Mouse (Mus musculus): ENCODE results near the gene Elp5. TPM values are rescaled to one million over a fixed set of nuclear protein-coding genes. Genes with fewer than 3 reads are reported as not detected.

Gene Elp5
- total and polyA plus RNA-seq, 3 experiments: 95.9 to 177 (median 119) TPM

DNA sequence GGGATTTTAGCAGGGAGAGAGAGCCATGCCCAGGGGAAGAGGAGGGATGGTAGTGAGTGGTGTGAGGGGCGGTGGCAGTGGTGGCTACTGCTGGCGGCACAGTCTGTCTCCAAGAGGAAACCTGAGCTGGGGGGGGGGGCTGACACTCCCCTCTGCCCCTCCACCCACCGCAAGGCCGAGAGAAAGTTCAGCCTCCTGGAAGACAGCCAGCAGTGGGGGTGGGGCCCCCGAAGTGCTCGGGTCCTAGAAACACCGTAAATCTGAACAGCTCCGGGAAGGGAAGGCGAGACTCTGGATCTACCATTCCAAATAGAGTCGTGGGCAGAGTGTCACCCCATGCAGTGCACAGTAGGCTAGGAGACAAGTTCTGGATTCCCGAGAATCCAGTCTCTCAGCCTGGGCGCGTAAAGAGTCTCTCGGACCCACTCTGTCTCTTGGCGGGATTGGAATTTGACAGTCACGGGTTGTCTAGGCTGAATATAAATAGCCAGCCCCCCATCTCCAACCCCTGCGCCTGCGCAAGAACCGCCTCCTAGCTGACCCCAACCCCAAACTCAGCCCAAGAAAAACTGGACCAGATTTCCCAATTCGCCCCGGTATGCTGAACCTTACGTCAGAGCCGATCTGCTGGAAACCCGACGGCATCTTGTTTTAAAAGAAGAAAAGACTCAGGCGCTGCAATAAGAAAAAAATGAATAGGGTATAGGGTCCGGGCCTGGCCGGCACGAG is 34.8 kb downstream of the Elp5 start:
- no peaks in the 10 kb centered on the region for H3K9me3 ChIP-seq (replicated peaks; ENCODE audit: low read length)
- no peak for DNase-seq (ENCODE audit: extremely low read depth)
- peaks cover 14% of the 10 kb centered on the region for H3K27me3 ChIP-seq (replicated peaks)
- no peak for TF ChIP-seq HCFC1 (IDR thresholded peaks at IDR 0.05; ENCODE audit: low read depth, low read length)
- no peak for TF ChIP-seq ZMIZ1 (IDR thresholded peaks at IDR 0.05; ENCODE audit: low read depth, low read length)
- TF ChIP-seq CHD2 (IDR thresholded peaks at IDR 0.05; ENCODE audit: low read length): 0 out of 2 replicates have a peak, but pooled peaks have one; percentile 20
- no peak for TF ChIP-seq E2F4 (IDR thresholded peaks at IDR 0.05; ENCODE audit: insufficient replicate concordance, low read depth, low read length)
- TF ChIP-seq TCF12 (IDR thresholded peaks at IDR 0.05; ENCODE audit: low read depth, low read length): 0 out of 2 replicates have a peak, but pooled peaks have one; percentile 40
- no peak for TF ChIP-seq ZC3H11A (IDR thresholded peaks at IDR 0.05; ENCODE audit: low read depth, low read length)
- no peaks in the 10 kb centered on the region for H3K79me2 ChIP-seq (replicated peaks; ENCODE audit: control insufficient read depth, extremely low read depth, insufficient read depth, poor library complexity, severe bottlenecking)
- dilution Hi-C loops (cut with MboI; ENCODE audit: extremely low pct_ligation_motif_present, extremely low pct_unique_long_range_greater_than_20kb, low sequenced_read_pairs) (no loop called here), in situ Hi-C loops (cut with MboI; ENCODE audit: low pct_ligation_motif_present, low pct_unique_long_range_greater_than_20kb, low sequenced_read_pairs) (no loop called here)
- H3K27ac ChIP-seq (ENCODE audit: insufficient read depth, low read depth): no peak overlapping the region
- peaks cover 0 to 15% of the 10 kb centered on the region in 2 experiments for H3K36me3 ChIP-seq (replicated peaks in 1 of 2; ENCODE audit: control insufficient read depth in 1 of 2, insufficient read depth in 1 of 2, low read length in 1 of 2)
- no peak overlapping the region for H3K9ac ChIP-seq (ENCODE audit: insufficient read depth, low read depth)
- peak overlapping the region in 2 of 3 experiments; percentile 43 to 56 for H3K4me3 ChIP-seq (replicated peaks in 1 of 3; ENCODE audit: low read depth in 2 of 3, low read length in 2 of 3, poor library complexity in 1 of 3)
- H3K4me1 ChIP-seq (ENCODE audit: control insufficient read depth in 1 of 2, insufficient read depth in 2 of 2): peaks cover 21 to 36% of the 10 kb centered on the region in 2 experiments
- H3K4me2 ChIP-seq (ENCODE audit: insufficient read depth, low read depth, poor library complexity, severe bottlenecking): peak overlapping the region; percentile 79

DNA sequence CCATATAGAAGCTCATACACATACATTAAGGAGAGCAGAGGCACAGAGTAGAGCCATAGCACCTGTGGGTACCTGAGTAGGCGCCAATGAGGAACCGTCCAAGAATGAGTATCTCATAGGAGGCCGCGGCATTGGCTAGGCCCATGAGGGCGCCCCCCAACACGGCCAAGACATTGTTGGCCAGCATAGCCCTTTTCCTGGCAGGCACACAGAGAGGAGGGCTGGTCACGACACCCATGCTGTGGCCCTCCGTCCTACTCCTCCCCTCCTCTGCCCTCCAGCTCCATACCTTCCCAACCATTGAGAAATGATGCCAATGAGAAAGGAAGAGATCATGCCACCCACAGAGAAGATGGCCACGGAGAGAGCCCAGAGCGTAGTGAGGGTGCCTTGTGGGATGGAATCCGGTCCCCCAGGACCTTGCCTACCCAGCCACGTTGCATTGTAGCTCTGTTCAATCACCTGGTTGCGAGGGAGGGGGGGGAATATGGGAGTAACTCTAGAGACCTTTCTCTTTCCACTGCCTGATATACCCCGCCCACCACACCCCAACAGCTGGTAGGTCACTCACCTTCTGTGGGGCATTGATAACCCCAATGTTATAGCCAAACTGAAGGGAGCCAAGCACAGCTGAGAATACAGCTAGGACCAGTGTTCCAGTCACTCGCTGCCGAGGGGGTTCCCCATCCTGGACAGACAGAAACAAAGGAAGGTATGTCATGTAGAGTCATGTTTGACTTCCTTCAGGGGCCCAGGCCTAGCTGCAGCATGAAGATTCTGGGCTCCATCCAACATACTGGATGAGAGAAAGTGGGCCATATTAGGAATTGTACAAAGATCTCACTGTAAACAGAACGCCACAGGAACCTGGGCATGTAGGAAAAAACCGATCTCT is 36.1 kb downstream of the Elp5 start:
- dilution Hi-C loops (cut with MboI; ENCODE audit: extremely low pct_ligation_motif_present, extremely low pct_unique_long_range_greater_than_20kb, low sequenced_read_pairs) (no loop called here), in situ Hi-C loops (cut with MboI; ENCODE audit: low pct_ligation_motif_present, low pct_unique_long_range_greater_than_20kb, low sequenced_read_pairs) (no loop called here)
- DNase-seq (ENCODE audit: extremely low read depth): peak; percentile 61
- no peak overlapping the region for H3K9ac ChIP-seq (ENCODE audit: insufficient read depth, low read depth)
- peaks cover 21 to 36% of the 10 kb centered on the region in 2 experiments for H3K4me1 ChIP-seq (ENCODE audit: control insufficient read depth in 1 of 2, insufficient read depth in 2 of 2)
- H3K9me3 ChIP-seq (replicated peaks; ENCODE audit: low read length): no peaks in the 10 kb centered on the region
- no peaks in the 10 kb centered on the region for H3K79me2 ChIP-seq (replicated peaks; ENCODE audit: control insufficient read depth, extremely low read depth, insufficient read depth, poor library complexity, severe bottlenecking)
- peak overlapping the region; percentile 17 for H3K4me2 ChIP-seq (ENCODE audit: insufficient read depth, low read depth, poor library complexity, severe bottlenecking)
- H3K27me3 ChIP-seq (replicated peaks): peaks cover 11% of the 10 kb centered on the region
- H3K27ac ChIP-seq (ENCODE audit: insufficient read depth, low read depth): no peak overlapping the region
- peaks cover 0 to 15% of the 10 kb centered on the region in 2 experiments for H3K36me3 ChIP-seq (replicated peaks in 1 of 2; ENCODE audit: control insufficient read depth in 1 of 2, insufficient read depth in 1 of 2, low read length in 1 of 2)
- H3K4me3 ChIP-seq (replicated peaks in 1 of 3; ENCODE audit: low read depth in 2 of 3, low read length in 2 of 3, poor library complexity in 1 of 3): no peak overlapping the region
- TF ChIP-seq MXI1 (IDR thresholded peaks at IDR 0.05; ENCODE audit: low read depth, low read length) (no peak), POLR2A (IDR thresholded peaks at IDR 0.05; ENCODE audit: low read depth, low read length) (0 out of 2 replicates have a peak, but pooled peaks have one; percentile 33), TBP (conservative IDR thresholded peaks at IDR 0.05; ENCODE audit: low read depth, low read length) (no peak), ETS1 (conservative IDR thresholded peaks at IDR 0.05; ENCODE audit: low read depth, low read length) (0 out of 2 replicates have a peak, but pooled peaks have one; percentile 25), ZNF384 (IDR thresholded peaks at IDR 0.05; ENCODE audit: low read depth, low read length) (no peak), USF1 (IDR thresholded peaks at IDR 0.05; ENCODE audit: low read depth, low read length) (no peak), MYC (IDR thresholded peaks at IDR 0.05; ENCODE audit: low read depth, low read length) (no peak), NRF1 (IDR thresholded peaks at IDR 0.05; ENCODE audit: low read depth, low read length) (0 out of 2 replicates have a peak, but pooled peaks have one; percentile 15), MAZ (IDR thresholded peaks at IDR 0.05; ENCODE audit: low read depth, low read length) (no peak), ELF1 (IDR thresholded peaks at IDR 0.05; ENCODE audit: low read depth, low read length) (no peak), GABPA (IDR thresholded peaks at IDR 0.05; ENCODE audit: insufficient replicate concordance, low read depth, low read length) (no peak), UBTF (IDR thresholded peaks at IDR 0.05; ENCODE audit: low read depth, low read length) (no peak), SIN3A (IDR thresholded peaks at IDR 0.05; ENCODE audit: low read length) (peak; percentile 11; the same call in 1 of the 2 replicates), USF2 (conservative IDR thresholded peaks at IDR 0.05; ENCODE audit: low read depth, low read length) (no peak), MEF2A (IDR thresholded peaks at IDR 0.05; ENCODE audit: borderline replicate concordance, low read depth, low read length) (peak; percentile 25; the same call in 1 of the 2 replicates), CHD2 (IDR thresholded peaks at IDR 0.05; ENCODE audit: low read length) (no peak), PAX5 (IDR thresholded peaks at IDR 0.05; ENCODE audit: low read length) (no peak), CTCF (conservative IDR thresholded peaks at IDR 0.05 in 1 of 2, IDR thresholded peaks at IDR 0.05 in 1 of 2; ENCODE audit: low read depth in 2 of 2, low read length in 2 of 2) (no peak), JUN (IDR thresholded peaks at IDR 0.05; ENCODE audit: insufficient read depth, low read depth, low read length) (no peak), TCF12 (IDR thresholded peaks at IDR 0.05; ENCODE audit: low read depth, low read length) (peak; percentile 24; the same call in 1 of the 2 replicates), ZC3H11A (IDR thresholded peaks at IDR 0.05; ENCODE audit: low read depth, low read length) (no peak), CHD1 (IDR thresholded peaks at IDR 0.05; ENCODE audit: low read depth, low read length) (no peak), IRF4 (IDR thresholded peaks at IDR 0.05; ENCODE audit: low read depth, low read length) (peak; percentile 54), SMC3 (IDR thresholded peaks at IDR 0.05; ENCODE audit: low read depth, low read length) (no peak), MAFK (IDR thresholded peaks at IDR 0.05; ENCODE audit: insufficient replicate concordance, low read length) (no peak), HCFC1 (IDR thresholded peaks at IDR 0.05; ENCODE audit: low read depth, low read length) (peak; percentile 21; the same call in 1 of the 2 replicates)
